Mouse (Mus musculus) G1E (cell line): ENCODE measurements around the gene Rfx4. TPM values are rescaled to one million over a fixed set of nuclear protein-coding genes. Genes with fewer than 3 reads are reported as not detected.

Source experiments
- ATAC-seq: 2 replicates; pipeline ENCODE4 v1.8.0; 2016; ENCODE audit warnings: mild to moderate bottlenecking; ENCODE audit not compliant: insufficient number of reproducible peaks, poor library complexity, low FRiP score, severe bottlenecking; ENCODE audit errors: extremely low read depth
- DNase-seq: peaks from one replicate; pipeline ENCODE4 v3.0.0; 2012; ENCODE audit warnings: low spot score
- H3K27me3 ChIP-seq: 2 replicates; pipeline ENCODE4 v1.6.1; 2012; ENCODE audit warnings: mild to moderate bottlenecking, low read length, inconsistent platforms; ENCODE audit not compliant: insufficient read depth
- H3K36me3 ChIP-seq: replicated peaks from 2 replicates; pipeline ENCODE3; 2012; ENCODE audit warnings: mild to moderate bottlenecking, inconsistent platforms
- H3K4me1 ChIP-seq: 2 replicates; pipeline ENCODE4 v1.6.1; 2012; ENCODE audit warnings: low read depth, low read length, inconsistent platforms, mixed read lengths; ENCODE audit not compliant: insufficient read depth
- H3K4me3 ChIP-seq: 2 replicates; pipeline ENCODE4 v1.5.1; 2012; ENCODE audit warnings: low read depth, mild to moderate bottlenecking, inconsistent platforms, low read length, moderate library complexity, mixed read lengths
- H3K9me3 ChIP-seq: replicated peaks from 2 replicates; pipeline ENCODE4 v1.6.1; 2012; ENCODE audit warnings: inconsistent platforms
- CTCF ChIP-seq: IDR thresholded peaks from 2 replicates; pipeline ENCODE4 v1.5.1; 2012; ENCODE audit warnings: low read depth, low read length, inconsistent platforms, mixed read lengths
- GATA1 ChIP-seq: IDR thresholded peaks from 2 replicates; pipeline ENCODE4 v1.6.1; 2012; ENCODE audit warnings: borderline replicate concordance, low read length, inconsistent platforms, mixed read lengths
- GATA2 ChIP-seq: IDR thresholded peaks from 2 replicates; pipeline ENCODE4 v1.6.1; 2012; ENCODE audit warnings: low read depth, low read length, inconsistent platforms, borderline replicate concordance
- POLR2AphosphoS5 ChIP-seq: IDR thresholded peaks from 2 replicates; pipeline ENCODE4 v1.6.1; 2012; ENCODE audit warnings: low read depth, low read length, inconsistent platforms; ENCODE audit not compliant: insufficient replicate concordance
- TAL1 ChIP-seq: conservative IDR thresholded peaks from 2 replicates; pipeline ENCODE4 v1.6.1; 2012; ENCODE audit warnings: low read depth, low read length, inconsistent platforms, mixed read lengths
- polyA plus RNA-seq: library from polyadenylated mRNA; stranded (reverse); fragments of >175 nt; gene quantifications from 2 replicates; pipeline ENCODE4 v1.2.3, GENCODE M21; 2012
- total RNA-seq, 2 experiments: library from RNA; stranded (forward) in 1 of 2; stranded (reverse) in 1 of 2; fragments of 200-1000 nt in 1 of 2; fragments of >200 nt in 1 of 2; fragmentation: Nextera tagmentation in 1 of 2; gene quantifications; 2 replicates each; pipeline ENCODE4 v1.2.3; 2014 to 2017

The Rfx4 gene
- total and polyA plus RNA-seq, 3 experiments: not detected

DNA sequence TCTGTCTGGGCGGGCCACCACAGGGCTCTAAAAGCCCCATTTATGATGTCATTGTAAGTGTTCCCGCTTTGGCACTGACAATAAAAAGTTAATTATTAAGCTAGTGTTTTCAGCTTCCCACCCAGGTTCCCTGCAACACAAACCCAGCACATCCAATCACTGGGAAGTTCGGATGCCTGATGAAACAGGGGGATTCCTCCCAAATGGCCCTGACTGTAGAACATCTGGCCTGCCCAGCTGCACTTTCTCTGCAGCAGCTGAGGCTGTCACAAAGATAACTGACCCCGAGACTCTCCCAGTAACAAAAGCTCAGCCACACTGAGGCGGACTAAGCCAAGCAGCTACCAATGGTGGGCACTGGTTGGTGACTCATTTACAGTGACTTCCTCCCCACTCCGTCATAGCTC is 130.4 kb downstream of the Rfx4 start:
- Histone ChIP-seq H3K36me3 (no peaks in the 10 kb centered on the region), H3K4me1 (peaks cover 3% of the 10 kb centered on the region; the same call in 1 of the 2 replicates), H3K4me3 (no peak overlapping the region), H3K9me3 (no peaks in the 10 kb centered on the region), H3K27me3 (peaks cover 3% of the 10 kb centered on the region; the same call in 1 of the 2 replicates)
- DNase-seq (no peak), ATAC-seq (no peak)
- no peak for TF ChIP-seq TAL1
- TF ChIP-seq GATA1: no peak
- no peak for TF ChIP-seq POLR2AphosphoS5
- TF ChIP-seq CTCF: no peak
- TF ChIP-seq GATA2: no peak

DNA sequence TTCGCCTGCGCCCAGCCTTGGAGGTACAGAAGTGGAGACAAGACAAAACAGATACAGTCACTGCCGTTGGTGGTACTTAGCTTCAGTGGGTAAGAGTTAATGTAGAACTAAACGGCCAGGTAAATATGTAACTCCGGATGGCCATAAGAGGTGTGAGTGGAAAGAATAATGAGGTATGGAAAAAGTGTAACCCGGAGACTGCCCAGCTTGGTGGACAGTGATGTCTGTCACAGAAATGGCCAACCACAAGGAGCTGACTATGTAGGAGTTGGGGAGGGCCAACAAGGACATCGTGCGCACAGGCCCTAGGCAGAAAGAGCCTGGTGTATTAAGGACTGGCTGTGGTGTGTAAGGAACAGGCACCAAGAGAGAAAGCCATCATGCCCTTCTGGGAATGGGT is 130.9 kb downstream of the Rfx4 start:
- no peak for DNase-seq
- Histone ChIP-seq H3K27me3 (peaks cover 3% of the 10 kb centered on the region; the same call in 1 of the 2 replicates), H3K4me3 (no peak overlapping the region), H3K9me3 (no peaks in the 10 kb centered on the region), H3K36me3 (no peaks in the 10 kb centered on the region), H3K4me1 (peaks cover 3% of the 10 kb centered on the region; the same call in 1 of the 2 replicates)
- TF ChIP-seq GATA1 (no peak), POLR2AphosphoS5 (no peak)
- no peak for ATAC-seq

DNA sequence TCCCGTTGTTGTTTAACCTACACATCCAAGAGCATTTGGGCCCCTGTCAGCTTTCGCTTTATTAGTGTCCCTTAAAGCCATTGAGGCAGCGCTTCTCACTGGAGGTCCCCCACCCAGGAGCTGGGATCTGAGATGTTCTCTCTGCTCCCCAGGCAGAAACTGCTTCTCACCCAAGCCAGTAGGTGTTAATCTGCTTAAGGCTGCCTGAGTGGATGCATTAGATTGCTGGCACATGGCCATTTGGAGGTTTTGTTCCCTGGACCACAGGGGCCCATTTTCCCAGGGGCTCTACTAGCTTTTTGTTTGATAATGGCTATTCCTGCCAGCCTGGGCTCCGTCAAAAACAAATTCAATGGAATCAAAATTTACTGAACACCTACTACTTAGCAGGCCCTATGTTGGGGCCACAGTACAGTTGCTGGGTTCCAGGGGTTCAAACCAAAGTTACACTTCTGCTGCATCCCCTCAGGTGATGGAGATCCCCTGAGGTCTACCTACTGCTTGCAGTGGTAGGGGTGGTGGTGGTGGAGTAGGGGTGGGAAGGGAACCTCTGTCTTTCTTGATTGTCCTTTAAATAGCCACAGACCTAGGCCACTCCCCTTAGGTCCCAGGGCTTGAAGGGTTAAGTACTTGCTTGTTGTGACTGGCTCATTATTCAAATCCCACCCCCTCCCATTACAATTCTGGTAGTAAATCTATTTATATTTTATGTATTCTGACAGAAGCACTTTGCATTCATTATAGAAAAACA is 133.4 kb downstream of the Rfx4 start:
- DNase-seq: no peak
- Histone ChIP-seq H3K9me3 (no peaks in the 10 kb centered on the region), H3K4me3 (no peak overlapping the region), H3K4me1 (no peaks in the 10 kb centered on the region), H3K36me3 (no peaks in the 10 kb centered on the region), H3K27me3 (0 out of 2 replicates have a peak, but pooled peaks cover 4% of the 10 kb centered on the region)
- TF ChIP-seq POLR2AphosphoS5: no peak
- no peak for ATAC-seq

DNA sequence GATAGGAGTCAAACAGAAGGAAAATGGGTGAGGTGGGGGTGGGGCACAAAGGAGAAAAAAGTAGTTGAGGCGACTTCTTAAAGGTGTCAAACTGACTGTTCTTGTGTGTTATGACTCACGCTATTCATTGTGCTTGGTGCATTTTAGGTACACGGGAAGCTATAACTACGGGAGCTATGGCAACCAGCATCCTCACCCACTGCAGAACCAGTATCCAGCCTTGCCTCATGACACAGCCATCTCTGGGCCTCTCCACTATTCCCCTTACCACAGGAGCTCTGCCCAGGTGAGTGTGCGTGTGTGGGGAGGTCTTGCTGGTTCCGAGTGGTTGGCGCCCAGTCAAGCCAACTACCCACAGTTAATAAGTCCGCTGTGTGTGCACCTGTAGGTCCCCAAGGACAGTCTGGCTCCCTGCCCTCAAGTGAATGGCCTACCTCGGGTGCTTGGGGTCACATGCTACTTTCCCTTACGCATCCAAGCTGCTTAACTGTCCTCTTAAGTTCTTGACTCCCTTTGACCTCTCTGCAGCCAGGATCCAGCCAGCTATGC is 140.0 kb downstream of the Rfx4 start:
- no peak for ATAC-seq
- no peak for TF ChIP-seq POLR2AphosphoS5
- TF ChIP-seq GATA2: no peak
- no peak for TF ChIP-seq TAL1
- TF ChIP-seq CTCF: no peak
- TF ChIP-seq GATA1: no peak
- Histone ChIP-seq H3K27me3 (peaks cover 11% of the 10 kb centered on the region; the same call in 1 of the 2 replicates), H3K4me3 (no peak overlapping the region), H3K4me1 (peaks cover 27% of the 10 kb centered on the region), H3K36me3 (no peaks in the 10 kb centered on the region), H3K9me3 (no peaks in the 10 kb centered on the region)
- DNase-seq: no peak

DNA sequence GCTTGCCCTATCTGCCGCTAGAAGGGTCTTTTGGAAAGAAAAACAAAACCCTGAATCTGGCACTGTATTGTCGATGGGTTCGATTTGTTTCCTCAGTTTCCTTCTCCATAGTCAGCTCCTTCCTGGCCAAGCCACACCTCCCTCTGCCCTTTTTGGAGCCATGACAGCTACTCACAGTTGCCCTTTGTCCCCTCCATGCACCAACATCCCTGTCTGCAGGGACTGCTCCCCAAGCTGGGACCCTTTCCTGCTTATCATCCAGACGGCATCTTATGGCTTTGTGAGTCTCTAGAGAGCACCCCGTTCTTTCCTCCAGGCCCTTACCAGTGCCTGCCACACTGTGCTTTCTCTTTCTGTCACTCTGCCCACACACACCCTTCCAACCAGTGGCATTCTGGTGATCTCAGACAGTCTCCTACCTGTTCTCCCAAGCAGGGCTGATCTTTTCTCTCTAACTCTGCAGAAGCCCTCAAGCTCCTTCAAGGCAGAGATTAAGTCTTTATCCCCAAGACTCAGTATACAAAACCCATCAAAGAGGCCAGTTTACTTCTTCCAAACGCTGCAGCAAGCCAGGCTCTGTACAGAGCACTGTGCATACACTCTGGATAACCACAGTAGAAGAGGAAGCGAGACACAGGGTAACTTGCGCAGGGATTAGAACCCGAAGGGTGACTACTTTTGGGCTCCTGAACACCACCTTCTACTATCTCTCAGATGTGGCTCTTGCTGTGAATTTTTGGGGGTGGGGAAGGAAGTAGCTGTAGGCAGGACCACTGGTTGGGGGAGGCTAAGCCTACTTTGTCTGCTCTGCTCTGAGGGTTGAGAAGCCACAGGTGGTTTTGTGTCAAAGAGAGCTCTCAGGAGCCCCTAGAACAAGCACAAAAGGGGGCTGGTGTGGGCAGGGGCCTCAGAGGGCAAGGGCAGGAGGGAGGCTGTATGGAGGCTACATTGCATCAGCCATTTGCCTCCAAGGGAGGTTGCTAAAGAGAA is 141.4 kb downstream of the Rfx4 start:
- TF ChIP-seq POLR2AphosphoS5 (no peak), TAL1 (no peak), GATA2 (no peak), CTCF (no peak), GATA1 (no peak)
- H3K9me3 ChIP-seq: no peaks in the 10 kb centered on the region
- DNase-seq: no peak
- no peak for ATAC-seq
- no peaks in the 10 kb centered on the region for H3K36me3 ChIP-seq
- no peak overlapping the region for H3K4me3 ChIP-seq
- peaks cover 27% of the 10 kb centered on the region for H3K4me1 ChIP-seq
- H3K27me3 ChIP-seq: peaks cover 14% of the 10 kb centered on the region; the same call in 1 of the 2 replicates
